Mouse (Mus musculus) lung, postnatal 36 days (tissue): Measurements from ENCODE around the gene Dcaf4.

Experiments
- DNase-seq: peaks from one replicate; pipeline ENCODE4 v3.0.0; 2022; ENCODE audit warnings: mixed read lengths

Gene Dcaf4

DNA sequence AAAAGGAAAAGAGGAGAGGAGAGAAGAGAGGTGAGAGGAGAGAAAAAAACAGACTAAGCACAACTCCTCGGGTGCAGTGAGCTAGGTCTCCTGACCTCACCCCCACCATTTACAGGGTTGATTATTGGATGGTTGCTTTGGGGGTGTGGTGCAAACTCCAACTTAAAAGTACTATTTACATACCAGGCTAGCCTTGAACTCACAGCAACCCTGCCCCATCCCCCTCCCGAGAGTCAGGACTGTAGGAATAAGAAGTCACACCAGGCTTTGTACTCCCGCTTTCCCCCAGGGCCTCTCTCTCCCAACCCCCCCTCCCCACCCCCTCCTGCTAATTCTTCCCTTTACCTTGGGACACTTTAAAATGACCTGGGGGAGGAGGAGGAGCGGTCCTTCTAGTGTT lies 23.9 kb upstream of the Dcaf4 start:
- no peak for DNase-seq

DNA sequence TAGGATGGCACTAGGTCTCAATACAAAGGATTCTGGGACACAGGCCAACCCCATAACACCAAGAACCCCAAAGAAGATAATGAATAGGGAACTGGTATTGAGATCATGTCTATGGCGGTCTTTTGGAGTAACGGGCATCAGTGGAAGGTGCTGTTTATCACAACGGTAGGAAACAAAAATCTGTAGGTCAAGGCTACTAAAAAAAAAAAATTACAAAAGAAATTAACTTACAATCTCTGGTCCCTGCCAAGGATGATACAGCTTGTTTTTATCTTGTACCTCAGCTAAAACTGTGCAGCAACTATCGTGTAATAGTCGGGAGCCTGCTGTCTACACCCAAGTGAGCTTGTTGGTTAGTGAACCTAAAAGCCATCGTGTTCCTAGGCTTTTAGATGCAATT lies 23.5 kb upstream of the Dcaf4 start:
- DNase-seq = no peak

DNA sequence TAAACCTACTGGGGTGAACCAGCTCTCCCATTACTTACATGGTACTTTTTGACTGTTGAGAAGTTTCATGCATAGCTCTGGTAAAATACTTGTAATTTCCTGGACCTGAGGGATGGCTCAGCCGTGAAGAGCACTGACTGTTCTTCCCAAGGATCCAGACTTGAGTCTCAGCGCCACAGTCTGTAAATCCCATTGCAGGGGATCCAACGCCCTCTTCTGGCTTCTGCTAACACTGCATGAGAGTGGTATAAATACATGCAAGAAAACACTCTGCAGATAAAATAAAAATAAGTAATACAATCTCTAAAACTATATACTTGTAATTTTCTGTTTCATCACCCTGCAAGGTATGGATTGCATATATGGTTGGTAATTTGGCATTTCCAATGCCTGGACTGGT lies 22.3 kb upstream of the Dcaf4 start:
- no peak for DNase-seq

DNA sequence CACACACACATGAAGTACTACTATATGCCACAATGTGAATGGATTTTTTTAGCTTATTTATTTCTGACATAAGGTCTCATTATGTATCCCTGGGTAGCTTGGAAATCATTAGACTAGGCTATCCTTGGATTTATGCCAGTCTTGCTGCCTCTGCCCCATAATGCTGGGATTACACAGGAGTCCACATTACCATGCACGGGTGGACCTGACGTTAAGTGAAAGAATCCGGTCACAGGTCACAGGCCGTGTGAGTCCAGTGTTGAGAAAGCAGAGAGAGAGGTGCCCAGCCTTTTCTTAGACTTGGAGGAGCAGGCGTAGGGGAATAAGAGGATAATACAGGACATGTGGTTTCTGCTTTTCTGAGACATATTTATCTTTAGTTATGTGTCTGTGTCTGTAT lies 21.0 kb upstream of the Dcaf4 start:
- DNase-seq = no peak

DNA sequence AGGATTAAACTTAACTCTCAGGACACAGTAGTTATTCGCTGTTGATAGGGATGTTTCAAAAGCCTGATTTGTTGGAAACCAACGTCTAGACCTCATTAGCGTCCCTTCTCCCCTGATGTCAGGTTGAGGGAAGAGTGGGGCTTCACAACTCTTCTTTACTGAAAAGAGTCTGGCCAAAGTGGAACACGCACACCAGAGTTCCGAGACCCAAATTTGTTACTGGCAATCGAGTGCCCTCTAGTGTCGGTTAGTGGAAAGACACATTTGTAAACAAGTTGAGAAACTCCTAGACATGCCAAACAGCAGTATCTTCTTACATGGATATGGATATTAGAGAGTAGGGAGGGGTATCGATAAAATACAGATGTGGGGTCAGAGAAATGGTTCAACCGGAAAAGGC lies 18.1 kb upstream of the Dcaf4 start:
- peak; percentile 87 for DNase-seq

DNA sequence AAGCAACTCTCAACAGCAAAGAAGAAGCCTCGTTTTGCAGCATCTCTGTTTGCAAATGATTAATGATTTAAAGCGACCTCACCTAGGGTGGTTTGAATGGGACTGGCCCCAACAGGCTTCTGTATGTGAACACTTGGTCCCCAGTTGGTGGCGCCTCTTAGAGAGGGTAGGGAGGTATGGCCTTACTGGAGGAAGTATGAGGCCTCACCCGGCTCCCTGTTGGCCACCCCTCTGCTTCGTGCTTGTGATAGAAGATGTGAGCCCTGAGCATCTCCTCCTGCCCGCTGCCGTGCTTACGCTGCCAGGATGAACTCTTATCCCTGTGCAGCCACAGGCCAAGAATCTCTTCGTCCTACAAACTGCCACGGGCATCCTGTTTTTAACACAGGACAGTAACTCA lies 13.7 kb upstream of the Dcaf4 start:
- DNase-seq = no peak

DNA sequence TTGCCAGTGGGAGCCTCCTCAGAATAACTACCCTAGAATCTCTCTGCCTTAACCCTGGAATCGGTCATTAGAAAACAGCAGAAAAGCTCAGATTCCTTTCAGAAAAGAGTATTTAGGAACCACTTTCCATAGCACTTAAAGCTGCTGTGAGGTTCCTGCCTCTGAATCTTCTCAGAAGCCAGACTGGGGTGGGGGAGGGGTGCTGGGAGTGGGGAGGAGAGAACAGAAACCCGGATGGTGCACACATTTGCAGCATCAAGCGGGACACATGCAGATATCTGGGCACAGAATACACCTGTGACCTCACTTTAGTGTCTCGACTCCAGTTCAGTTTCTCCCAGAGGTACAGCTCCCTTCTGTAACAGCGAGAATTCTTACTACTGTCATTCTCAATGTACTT lies 9.7 kb upstream of the Dcaf4 start:
- no peak for DNase-seq

DNA sequence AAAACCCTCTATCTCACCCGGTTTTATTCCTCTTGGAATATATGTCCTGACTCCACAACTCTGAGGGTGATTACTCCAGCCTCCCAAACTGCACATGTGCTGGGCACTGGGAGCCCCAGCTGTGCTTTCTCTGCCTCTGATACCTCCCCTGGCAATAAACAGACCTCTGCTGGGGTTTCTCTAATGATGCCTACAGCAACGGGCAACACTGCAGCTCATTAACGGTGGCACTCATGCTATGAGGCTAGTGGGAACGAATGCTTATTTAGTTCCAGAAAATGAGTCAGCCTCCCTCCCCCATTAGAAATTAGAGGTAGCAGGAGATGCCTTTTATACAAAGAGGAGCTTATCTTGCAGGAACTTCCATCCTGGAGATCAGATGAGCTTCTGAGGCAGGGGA lies 7.5 kb upstream of the Dcaf4 start:
- DNase-seq = no peak

DNA sequence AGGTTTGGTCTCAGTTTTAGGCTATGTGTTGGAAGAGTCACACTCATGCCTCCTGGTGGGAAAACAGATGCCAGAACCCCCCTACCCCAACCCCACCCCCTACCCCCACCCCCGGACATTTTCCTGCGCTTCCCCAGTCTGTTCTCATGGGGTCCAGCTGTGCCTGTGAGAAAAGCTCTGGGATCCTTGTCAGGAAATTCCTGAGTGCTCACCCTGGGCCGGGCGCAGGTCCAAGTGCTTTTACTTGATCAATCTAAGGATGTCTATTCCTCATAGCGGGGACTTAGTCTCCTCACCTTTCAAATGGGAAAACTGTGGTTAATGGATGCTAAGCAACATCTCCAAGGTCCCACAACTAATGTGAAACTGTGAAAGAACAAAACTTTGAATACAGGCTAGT lies 7.1 kb upstream of the Dcaf4 start:
- no peak for DNase-seq

DNA sequence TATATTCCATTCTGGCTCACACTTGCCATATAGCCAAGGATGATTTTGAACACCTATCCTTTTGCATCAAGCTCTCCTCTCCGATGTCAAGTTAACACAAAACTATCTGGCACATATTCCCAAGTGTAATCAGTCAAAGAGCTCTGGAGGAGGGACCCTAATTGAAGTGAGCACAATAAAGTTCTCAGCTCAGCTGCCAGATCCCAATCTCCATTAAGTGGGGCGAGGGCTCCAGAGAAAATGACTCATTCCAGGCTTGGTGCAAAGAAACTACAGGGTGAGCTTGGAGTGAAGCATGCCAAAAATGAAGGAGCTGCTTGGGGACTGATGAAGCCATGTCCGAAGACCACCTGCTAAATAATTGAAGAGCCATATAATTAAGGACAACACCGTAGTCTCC lies 6.0 kb upstream of the Dcaf4 start:
- no peak for DNase-seq

DNA sequence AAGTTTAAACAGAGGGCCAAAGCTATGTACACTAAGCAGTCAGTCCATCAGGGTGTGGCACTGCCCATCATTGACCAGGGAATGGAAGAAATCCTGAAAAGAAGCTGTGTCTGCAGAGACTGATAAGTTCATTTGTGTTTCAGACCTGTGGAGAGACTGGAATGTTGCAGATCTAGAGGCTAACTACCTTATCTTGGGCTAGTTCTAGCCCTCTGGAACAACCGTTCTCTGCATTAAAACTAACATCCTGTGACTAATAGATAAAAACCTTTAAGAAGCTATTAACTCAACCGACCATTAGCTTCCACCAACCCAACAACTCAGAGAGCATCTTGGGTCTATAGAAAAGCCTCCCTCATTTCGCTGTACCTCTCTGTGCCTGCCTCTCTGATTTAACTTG lies 2.7 kb upstream of the Dcaf4 start:
- DNase-seq = no peak

DNA sequence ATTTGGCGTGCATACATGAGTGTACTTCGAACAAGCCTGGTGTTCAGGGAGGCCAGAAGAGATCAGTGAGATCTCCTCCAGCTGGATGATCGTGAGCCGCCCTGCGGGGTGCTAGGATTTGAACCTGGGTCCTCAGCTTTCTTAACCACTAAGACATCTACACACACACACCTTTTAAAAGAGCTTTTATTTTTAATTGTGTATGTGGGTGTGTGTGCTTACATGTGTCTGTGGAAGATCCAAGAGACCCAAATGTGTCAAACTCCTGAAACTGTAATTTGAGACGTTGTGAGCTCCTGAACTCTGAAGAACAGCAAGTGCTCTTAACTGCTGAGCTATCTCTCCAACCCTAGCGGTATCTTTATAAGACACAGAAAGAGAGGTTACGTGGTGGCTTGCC lies 817 bp downstream of the Dcaf4 start:
- DNase-seq = no peak

DNA sequence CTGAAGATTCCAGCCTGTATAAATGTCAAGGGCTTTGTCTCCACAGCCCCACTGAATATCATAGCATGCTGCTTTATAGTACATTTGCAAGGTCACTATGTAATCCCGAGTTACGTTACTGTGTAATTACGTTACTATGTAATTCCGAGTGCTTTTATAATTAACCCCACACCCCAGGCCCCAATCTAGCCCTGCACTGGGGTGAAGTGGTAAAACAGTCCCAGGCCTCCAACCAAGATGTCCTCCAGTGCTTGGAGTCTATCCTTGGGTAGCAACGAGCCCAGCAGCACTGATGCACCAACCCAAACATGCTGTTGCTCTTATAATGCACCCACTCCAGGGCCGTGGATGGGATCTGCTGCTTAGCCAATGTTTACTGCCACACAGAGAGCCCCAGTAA lies 2.8 kb downstream of the Dcaf4 start:
- DNase-seq = no peak

DNA sequence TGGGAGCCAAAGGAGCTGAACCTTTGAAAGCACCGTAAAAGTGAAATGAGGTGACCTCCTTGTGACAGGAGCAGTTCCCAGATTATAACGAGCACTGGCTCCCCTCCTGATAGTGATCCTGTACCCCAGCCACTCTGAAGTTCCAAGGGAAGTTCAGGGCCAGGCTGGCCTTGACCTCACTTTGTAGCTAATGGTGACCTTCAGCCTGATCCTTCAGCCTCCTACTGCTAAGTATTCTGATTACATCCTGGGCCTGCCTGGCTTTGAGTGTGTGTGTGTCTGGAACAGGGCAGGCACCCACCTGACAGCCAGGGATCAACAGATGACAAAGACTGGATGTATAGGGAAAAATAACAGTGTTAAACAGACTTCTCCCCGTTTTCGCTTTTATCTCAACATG lies 3.6 kb downstream of the Dcaf4 start:
- DNase-seq = no peak

DNA sequence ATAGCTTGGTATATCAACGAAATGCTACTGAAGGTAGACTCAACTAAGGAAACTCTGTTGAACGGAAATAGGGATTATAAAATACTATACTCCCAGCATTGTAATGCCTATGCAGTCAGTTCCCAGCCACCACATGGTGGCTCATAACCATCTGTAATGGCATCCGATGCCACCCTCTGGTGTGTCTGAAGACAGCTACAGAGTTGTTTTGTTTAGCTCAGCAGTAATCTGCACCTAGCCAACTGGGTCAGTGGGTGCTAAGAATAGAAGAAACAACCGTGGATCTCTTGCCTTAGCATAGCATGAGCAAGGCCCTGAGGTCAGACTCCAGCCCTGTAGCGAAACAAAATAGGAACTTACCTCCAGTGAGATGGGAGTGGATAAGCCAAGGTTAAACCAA lies 4.1 kb downstream of the Dcaf4 start:
- no peak for DNase-seq

DNA sequence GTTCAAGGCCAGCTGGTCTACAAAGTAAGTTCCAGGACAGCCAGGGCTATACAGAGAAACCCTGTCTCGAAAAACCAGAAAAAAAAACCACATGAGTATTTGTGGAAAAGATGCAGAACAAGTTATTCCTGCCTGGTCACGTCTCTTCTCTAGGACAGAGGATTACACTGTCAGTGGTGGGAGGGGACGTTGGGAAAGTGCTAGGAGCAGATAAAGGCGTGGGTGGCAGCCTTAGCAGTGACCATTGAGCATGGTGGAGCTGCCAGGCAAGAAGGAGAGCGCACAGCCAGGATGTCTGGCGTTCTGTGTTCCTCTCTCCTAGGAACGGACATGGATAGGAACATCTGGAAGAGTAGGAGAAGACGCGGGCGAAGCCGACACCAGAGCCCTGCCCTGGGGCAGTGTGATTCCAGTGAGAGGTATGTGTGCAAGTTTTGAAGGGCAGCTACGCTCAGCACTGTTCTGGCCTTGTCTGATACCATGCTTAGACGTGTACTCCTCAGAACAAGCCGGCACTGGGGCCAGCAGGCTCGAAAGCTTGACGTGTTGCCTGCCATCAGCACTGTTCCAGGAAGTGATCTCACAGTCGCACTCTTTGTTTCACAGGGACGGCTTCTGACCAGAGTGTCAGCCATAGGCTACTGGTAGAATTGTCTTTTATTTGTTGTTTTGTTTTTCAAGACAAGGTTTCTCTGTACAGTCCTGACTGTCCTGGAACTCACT lies 5.7 kb downstream of the Dcaf4 start:
- DNase-seq = no peak

DNA sequence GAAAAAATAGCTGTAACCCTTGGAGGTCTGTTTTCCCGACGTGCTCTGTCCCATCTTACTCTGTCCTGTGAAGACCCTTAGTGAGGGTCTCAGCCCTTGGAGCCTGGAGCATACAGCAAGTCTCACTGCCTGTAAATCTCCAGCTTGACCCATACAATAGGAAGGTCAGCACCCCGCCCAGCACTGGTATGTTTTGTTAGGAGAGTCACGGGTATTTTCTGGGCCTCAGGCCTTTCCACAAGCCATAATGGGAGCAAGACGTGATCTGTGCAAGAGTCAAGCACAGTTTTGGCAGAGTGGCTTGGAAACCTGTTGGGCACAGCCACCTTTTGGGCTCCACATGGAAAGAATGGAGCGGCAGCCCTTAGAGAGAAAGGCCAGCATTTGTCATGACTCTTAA lies 7.5 kb downstream of the Dcaf4 start:
- no peak for DNase-seq

DNA sequence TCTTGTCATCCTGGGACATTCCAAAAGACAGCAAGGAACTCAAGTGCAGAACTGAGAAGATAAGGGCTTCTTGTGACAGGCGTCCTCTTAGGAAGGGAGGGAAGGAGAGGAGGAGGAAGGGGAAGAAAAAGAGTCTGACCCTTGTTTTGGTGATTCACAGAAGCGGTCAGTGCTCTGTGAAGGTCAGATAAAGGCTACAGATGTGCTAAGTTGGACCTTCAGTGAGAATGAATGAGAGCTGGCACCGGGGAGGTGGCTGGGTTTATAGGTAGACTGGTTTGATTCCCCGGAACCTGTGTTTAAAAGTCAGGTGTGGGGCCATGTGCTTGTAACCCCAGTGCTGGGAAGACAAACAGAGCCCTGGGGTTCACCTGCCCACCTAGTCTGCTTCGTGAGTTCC lies 8.4 kb downstream of the Dcaf4 start:
- DNase-seq = no peak

DNA sequence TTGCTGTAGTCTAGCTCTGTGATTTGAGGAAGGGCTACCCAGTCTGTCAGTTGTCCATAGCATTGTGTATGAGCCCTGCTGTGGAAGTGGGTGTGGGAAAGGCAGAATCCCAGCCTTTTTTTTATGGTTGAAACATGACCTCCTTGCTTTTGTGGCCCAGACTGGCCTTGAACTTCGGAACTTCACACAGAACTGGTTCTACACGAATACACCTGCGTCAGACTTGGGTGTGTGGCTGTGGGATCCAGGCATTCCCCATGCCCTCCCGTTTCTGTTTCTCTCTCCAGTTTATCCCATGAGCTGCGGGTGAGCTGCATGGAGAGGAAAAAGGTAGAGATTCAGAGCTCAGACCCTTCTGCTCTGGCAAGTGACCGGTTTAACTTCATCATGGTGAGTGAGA lies 11.7 kb downstream of the Dcaf4 start:
- DNase-seq = no peak

DNA sequence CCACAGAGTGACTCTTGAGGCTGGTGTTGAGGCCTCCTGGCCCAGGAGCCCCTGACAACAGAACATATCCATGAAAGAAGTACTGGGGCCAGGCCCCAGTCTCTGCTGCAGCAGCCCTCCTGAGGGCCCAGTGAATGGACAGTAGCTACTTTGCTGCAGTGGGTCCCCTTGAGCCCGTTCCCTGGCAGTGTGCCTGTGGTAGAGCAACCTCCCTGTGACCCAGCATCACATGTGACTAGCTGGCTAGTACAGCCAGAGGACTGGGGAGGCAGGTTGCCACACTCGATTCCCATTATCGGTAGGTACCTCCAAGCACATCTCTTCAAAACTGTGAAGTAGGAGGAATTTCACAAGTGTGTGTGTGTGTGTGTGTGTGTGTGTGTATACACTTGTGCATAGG lies 12.7 kb downstream of the Dcaf4 start:
- DNase-seq = no peak

DNA sequence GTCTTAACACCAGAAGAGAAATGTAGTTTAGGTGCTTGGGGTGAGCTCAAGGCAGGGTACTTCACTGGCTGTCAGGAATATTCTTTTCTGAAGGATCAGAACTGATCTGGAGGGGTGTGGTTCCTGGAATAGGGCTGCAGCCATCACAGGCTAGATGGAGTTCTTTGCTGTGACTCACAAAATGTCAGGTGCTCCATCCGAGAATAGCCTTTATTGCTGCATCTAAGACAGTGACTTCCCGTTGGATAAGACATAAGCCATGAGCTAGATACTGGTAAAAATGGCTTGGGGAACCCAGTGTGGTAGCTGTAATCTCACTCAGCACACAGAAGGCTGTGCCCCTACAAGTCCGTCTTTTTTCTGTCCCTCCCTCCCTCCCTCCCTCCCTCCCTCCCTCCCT lies 13.9 kb downstream of the Dcaf4 start:
- no peak for DNase-seq

DNA sequence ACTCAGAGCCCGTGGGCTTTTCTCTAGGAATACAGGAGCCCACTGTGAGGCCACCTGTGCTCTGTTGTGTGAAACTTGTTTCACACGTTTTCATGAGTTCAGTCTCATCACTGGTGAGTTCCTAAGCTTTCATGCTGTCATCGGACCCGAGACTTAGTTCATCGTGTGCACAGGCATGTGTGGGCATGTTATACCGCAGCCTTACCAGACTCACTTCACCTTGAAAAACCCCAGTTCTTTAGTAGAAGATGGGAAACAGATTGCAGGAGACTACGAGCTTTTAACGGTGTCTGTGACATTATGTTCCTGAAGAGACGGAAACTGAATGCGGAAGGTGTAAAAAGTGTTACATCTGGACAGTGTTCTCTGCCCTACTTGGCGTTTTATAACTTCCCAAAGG lies 15.2 kb downstream of the Dcaf4 start:
- no peak for DNase-seq

DNA sequence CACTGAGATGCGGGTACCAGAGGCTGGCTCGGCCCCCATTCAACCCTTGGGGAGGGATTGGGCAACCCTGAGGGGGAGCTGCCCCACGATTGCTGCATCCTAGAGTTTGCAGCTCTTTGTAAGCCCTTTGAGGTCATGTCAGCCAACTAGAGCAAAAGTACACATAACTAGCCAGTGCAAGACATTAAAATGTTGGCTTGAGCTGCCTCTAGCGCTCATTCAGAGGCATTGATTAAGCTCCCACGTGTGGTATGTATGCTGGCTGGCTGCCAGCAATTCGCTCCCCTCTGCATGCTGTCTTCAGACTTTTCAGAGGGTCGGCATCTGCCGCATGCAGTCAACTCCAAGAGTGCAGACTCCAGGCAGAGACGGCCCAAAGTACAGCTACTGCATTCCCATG lies 15.8 kb downstream of the Dcaf4 start:
- DNase-seq = no peak

DNA sequence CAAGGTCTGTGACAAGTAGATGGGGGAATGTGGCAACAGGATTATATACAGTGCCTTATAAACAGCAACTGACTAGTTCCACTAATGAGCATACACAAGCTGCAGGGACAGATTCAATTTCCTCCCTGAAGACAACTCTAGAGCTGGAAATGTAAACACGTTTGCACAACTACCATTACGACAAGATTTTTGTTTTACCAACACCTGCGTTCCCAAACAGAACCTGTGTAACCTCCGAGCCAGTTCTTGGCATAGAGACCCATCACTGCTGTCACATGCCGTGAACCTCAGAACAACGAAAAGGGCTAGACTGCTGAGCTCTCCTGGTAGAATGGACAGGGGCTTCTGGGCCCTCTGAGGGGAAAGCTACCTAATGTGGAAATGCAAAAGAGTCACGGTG lies 23.7 kb downstream of the Dcaf4 start:
- peak; percentile 29 for DNase-seq

DNA sequence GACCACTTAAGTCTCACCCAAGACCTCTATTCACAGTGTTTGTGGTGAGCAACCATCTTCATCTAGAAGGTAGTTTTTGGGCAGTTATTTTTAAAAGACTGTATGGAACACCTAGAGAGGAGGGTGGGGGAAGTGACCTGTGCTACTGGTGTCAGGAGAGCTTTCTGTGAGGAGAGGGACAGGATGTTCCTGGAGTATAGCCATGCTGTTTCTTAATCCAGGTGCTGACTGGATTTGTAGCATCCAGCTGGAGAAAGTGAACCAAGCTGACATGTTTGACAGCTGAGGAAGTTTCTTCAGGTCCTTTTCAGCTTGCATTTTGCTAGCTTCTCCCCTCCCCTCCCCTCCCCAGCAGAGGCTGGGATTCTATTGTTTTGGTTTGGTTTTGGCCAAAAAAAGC lies 24.5 kb downstream of the Dcaf4 start:
- DNase-seq = no peak

DNA sequence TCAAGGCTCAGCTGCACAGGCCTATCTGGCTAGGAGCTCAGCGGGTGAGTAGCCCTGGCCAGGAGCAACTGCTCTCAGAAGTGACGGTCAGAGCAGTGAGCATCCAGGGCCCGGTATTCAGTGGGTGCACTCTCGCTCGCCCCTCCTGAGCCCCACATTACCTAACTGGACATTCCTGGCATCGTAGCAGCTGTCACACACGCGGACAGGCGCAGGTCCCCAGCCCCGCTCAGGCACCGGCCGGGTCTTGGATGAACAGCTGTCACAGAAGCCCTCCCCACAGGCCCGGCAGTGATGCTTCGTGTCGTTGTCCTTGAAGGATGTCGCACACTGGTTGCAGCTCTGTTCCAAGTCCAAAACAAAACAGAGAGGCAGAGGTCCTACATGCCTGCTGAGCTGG lies 31.0 kb downstream of the Dcaf4 start:
- no peak for DNase-seq
